Mouse (Mus musculus) yolk sac, embryonic 10.5 days (tissue): ENCODE measurements at regions not wholly inside any gene's neighbourhood (a gene's known extent, or its start where the extent isn't known, plus 50 kb on each side); places are given as distances from the start of the nearest gene placed in this dataset.
"Not testable (repeated sequence)": the region's sequence is repeated elsewhere in the genome, so short reads cannot be mapped to it uniquely, and the experiment has no call there.

Experiments used
- DNase-seq: peaks from one replicate; pipeline ENCODE4 v3.0.0-alpha.2; 2017; ENCODE audit warnings: low spot score

DNA sequence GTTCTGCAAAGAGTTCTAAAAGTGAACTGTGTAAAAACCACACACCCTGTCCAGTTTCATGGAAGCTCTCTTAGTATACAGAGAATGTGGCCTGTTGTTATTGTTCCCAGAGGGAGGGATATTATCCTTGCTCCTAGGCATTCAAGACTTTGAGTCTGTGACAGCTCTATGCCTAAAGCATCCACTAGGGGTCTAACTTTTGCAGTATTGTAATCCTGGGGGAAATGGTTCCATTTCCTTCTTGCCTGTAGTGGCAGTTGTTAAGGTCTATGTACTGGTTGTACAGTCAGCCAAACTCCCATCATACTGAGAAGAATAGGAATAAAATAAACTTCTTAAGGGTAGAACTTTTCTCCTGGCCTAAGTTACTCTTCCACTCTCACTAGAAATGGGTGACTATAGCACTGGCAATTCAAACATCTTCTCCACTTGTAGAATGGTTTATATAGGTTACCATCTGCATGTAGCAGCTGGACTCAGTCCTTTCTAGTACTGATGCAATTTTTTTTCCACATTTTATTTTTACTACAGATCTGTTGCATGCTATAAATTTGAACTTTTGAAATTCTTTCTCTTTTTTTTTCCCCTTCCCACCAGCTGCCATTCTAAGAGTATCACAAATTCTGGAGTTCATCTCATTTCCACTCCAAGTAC, 51.4 kb upstream of the Dpt start:
- no peak for DNase-seq

DNA sequence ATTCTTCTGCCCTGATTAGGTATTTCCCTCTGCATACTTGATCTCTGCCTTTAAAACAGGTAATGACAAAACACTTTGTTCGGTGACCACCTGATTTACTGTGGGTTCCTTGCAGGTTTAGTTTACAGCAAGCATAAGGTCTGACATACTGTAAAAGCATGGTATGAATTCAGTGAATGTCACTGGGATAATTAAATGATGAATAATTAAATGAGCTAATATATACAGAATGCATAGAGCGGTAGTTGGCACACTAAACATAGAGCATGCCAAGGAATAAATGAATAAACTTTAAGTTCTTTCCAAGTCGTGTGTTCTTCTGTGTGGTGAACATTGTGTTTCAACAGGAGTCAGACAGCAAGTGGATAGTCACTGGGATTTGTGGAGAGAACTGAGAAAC, 51.9 kb upstream of the Dpt start:
- DNase-seq = no peak

- not testable (repeated sequence) for DNase-seq
Observed at GRCm38 (mm10) chr1:164742897-164743296, 53.5 kb upstream of the Dpt start.

- no peak for DNase-seq
Observed at GRCm38 (mm10) chr1:164735646-164736045, 60.8 kb upstream of the Dpt start.

- DNase-seq = no peak
Observed at GRCm38 (mm10) chr1:164733741-164734140, 62.7 kb upstream of the Dpt start.

DNA sequence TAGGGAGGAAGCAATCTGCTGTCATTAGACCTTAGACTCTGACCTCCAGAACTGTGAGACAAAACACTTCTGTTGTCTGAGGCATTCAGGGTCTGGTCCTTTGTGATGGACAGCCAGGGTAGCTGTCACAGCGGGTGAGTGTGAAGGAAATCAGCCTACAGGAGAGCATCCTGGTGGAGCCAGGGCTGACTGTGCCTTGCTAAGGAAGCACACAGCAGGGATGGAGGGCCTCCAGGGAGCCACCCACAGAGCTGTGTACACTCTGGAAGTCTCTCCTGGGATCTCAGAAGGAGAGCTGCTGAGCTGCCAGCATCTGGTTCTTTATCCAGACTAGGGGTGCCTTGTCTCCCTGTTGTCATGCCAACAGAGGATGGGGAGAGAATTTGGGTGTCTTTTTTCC, 74.4 kb upstream of the Dpt start:
- DNase-seq = no peak

DNA sequence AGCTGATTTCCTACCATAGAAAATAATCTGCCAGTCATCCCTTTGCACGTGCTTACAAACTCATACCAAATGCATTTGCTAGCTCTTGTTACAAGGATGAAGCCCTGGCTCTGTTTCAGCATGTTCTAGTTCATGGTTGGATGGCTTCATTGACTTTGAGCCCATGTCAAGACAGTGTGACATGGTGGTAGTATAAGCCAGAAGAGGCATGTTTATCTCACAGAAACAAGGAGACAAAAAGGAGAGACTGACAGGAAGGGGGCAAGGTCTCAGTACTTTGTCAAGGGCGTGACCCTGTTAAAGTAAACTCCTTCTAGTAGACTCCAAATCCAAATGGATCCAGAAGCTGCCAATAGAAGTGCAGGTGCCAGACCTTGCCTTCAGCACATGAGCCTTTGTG, 81.5 kb upstream of the Dpt start:
- no peak for DNase-seq

- peak; percentile 45 for DNase-seq
Observed at GRCm38 (mm10) chr1:164713798-164714551, 82.5 kb upstream of the Dpt start.

- DNase-seq = peak; percentile 27
Observed at GRCm38 (mm10) chr1:164712514-164712913, 83.9 kb upstream of the Dpt start.

GRCm38 (mm10) chr1:164704397-164705091, 91.9 kb upstream of the Dpt start:
- DNase-seq = no peak

GRCm38 (mm10) chr1:164703560-164704131, 92.8 kb upstream of the Dpt start:
- peak; percentile 58 for DNase-seq

DNA sequence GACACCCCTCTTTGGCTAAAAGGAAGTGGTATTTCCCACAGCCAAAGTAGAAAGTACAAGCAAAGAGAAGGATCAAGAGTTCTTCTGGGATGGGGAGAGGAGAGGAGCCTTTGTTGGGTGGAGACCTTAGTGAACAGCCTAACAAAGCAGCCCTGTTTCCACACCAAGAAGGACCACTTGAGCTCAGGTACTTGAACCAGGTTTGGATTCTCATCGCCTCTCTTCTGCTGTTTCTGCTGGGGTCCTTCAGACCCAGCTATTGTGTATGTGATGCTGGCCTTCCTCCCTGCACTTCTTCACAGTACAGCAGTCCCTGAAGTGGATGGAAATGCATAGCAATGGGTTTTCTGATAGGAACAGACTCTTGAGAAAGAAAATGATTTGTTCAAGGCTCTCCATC, 106.4 kb upstream of the Dpt start:
- no peak for DNase-seq

DNA sequence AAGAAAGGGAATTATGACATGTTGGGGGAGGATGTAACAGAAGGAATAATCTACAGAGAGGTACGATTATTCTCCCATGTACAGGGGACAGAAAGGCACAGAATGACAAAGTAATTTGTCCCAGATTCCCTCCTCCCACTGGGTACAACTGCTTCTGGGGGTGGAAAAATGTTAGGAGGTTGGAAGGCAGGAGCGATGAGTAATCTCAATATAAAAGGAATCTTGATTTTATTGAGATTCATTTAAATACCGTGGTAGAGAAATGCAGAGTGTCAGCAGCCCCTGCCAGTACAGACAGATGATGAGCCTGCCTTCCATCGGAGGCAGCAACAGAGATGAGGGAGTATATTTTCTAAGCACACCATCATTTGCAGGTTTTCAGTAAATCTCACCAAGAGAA, 107.1 kb upstream of the Dpt start:
- no peak for DNase-seq

DNA sequence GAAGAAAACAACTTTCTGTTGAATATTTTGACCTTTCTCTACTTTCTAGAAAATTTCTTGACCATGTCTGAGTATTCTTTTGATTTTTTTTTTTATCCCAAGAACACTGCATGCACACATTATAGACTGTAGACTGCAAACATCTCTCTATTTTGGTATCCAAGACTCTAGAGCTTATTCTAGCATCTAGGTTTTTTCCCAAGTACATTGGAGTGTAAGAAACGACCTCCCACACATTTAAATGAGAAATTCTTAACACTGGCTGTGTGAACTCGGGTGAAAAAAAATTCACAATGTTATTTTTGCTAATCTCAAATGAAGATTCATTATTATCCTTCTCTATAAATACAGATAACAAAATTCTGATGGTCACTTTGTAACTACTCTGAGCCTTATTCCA, 112.0 kb upstream of the Dpt start:
- DNase-seq = no peak

DNA sequence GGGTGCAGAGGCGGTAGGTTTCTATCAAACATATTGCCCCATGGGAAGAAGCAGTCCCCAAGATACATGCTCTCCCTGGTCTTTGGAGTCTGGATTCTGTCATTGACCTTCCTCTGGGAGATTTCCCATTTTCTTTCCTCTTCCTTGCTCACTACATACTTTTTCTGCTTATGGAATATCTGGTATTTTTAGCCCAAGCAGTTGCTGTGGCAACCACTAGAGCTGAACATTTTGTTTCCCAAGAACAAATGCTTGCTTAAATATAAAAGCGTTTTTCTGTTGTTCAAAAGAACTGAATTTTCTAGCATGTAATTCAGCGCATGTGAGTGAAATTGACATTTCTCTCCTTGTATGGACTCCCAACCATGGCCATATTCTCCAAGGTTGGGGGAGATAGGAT, 112.7 kb upstream of the Dpt start:
- no peak for DNase-seq

DNA sequence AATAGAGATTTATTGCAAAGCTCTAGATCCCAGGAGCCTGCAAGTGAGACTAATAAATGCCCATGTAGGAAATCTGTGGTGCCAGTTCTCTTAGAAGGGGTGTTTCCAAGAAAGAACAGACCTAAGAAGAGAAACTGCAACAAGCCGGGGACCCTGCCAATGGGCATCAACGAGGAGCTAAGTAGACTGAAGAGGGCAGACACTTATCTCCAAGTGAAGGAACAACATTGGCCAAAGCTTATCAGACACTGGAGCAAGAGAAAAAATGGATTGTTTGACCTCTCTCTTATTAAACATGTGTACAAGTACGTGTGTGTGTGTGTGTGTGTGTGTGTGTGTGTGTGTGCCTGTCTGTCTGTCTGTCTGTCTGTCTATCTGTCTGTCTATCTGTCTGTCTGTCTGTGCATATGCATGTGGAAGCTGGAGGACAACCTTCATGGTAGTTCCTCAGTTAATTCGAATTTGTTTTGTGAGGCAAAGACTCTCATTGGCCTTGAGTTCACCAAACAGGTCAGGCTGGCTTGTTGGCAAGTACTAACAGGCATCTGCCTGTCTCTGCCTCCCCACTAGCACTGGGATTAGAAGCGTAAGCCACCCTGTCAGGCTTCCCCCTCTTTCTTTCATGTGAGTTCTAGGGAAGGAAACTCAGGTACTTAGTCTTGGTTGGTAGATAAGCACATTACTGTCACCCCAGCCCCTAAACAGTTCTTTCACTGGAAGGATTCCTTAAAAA, 113.4 kb upstream of the Dpt start:
- no peak for DNase-seq

GRCm38 (mm10) chr1:164682426-164682825, 114.0 kb upstream of the Dpt start:
- DNase-seq = no peak

DNA sequence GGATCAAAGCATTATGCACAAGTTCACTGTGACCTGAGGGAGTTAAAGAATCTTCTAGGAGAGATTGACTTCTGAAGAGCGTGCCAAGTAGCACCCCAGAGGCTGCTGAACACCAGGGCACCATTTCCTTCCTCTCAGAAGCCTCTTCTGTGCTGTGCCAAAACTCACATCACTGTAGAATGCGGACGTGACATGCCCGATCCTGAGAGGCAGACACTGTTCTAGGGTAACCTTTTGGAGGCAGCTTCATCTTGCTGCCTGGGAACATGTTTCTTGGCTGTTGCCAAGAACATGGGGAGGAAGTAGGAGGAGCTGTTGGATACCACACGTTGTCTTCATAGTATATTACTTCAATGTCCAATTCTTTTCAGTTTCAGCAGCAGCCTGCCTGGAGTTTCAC, 114.9 kb upstream of the Dpt start:
- no peak for DNase-seq

DNA sequence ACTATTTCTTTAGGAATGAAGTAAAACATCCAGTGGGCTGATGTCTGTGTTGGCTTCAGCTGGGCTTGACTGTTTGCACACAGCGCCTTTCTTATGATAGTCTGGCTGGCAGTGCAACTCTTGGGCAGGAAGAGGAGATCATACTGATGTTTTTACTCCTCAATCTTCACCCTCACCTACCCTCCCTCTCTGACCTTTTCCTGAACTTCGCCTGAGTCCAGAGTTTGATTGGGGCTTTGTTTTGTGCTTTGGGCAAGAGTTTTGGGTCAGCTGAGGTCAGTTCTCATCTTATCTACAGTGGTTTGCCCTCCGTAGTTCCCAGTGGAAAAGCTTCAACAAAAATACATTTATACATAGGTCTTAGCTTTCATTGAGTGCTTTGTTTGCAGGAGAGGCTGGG, 118.1 kb upstream of the Dpt start:
- no peak for DNase-seq

GRCm38 (mm10) chr1:164652244-164652643, 144.2 kb upstream of the Dpt start:
- no peak for DNase-seq

DNA sequence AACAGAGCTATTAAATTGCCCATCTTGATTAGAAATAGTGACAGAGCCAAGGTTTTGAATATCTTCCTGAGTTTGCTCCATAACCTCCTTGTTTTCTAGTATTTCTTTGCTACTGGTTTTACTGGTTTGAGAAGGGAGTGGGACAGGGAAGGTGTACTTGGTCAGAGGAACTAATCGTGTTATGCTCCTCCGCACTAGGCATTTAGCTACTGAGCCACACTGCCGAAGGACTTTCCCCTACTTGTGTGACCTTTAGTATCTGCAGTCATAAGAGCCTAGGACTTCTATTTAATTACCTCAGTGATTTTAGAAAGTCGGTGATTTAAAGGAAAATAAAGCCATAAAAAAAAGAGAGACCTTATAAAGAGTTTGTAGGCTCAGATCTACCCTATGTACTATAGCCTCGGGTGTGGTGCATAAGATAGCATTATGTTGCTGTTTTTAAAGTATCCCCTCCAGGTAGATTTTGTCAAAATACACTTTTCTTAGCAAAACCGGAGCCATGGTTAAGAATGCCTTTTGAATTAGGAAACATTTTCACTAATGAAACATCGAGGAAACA, 158.5 kb upstream of the Dpt start:
- no peak for DNase-seq

- no peak for DNase-seq
Observed at GRCm38 (mm10) chr1:164631679-164632078, 164.8 kb upstream of the Dpt start.
